Mouse (Mus musculus): ENCODE measurements at regions not wholly inside any gene's neighbourhood (a gene's known extent, or its start where the extent isn't known, plus 50 kb on each side); places are given as distances from the start of the nearest gene placed in this dataset.

- WGBS, result 82% methylated on average over 3 of the region's 3 CpGs
- H3K4me2 ChIP-seq (ENCODE audit: low read depth, low read length), result no peak overlapping the region
- H3K36me3 ChIP-seq (replicated peaks; ENCODE audit: control insufficient read depth, insufficient read depth, low read depth, low read length), result no peaks in the 10 kb centered on the region
- no peak overlapping the region for H3K9ac ChIP-seq (replicated peaks; ENCODE audit: low read length)
- DNase-seq (ENCODE audit: low spot score), result no peak
- H3K4me1 ChIP-seq (ENCODE audit: control insufficient read depth, insufficient read depth, low read length), result no peaks in the 10 kb centered on the region
- H3K9me3 ChIP-seq (replicated peaks; ENCODE audit: control insufficient read depth, low read length), result no peaks in the 10 kb centered on the region
- no peaks in the 10 kb centered on the region for H3K27me3 ChIP-seq (ENCODE audit: control insufficient read depth, insufficient read depth, low read length)
- H3K27ac ChIP-seq (replicated peaks; ENCODE audit: low read depth, low read length), result no peak overlapping the region
- no peak overlapping the region for H3K4me3 ChIP-seq (ENCODE audit: low read depth, low read length)
- ATAC-seq (replicated peaks; ENCODE audit: insufficient number of reproducible peaks, low FRiP score, low TSS enrichment, low read depth), result no peak
Observed at GRCm38 (mm10) chr16:42615920-42616319, 259.8 kb upstream of the Zbtb20 start.

GRCm38 (mm10) chr16:42612011-42612410 lies 263.7 kb upstream of the Zbtb20 start:
- H3K36me3 ChIP-seq (replicated peaks; ENCODE audit: control insufficient read depth, insufficient read depth, low read depth, low read length), result no peaks in the 10 kb centered on the region
- no peak overlapping the region for H3K4me2 ChIP-seq (ENCODE audit: low read depth, low read length)
- no peaks in the 10 kb centered on the region for H3K9me3 ChIP-seq (replicated peaks; ENCODE audit: control insufficient read depth, low read length)
- H3K4me1 ChIP-seq (ENCODE audit: control insufficient read depth, insufficient read depth, low read length), result no peaks in the 10 kb centered on the region
- ATAC-seq (replicated peaks; ENCODE audit: insufficient number of reproducible peaks, low FRiP score, low TSS enrichment, low read depth) (no peak), DNase-seq (ENCODE audit: low spot score) (no peak)
- H3K9ac ChIP-seq (replicated peaks; ENCODE audit: low read length), result no peak overlapping the region
- H3K27ac ChIP-seq (replicated peaks; ENCODE audit: low read depth, low read length), result no peak overlapping the region
- no peak overlapping the region for H3K4me3 ChIP-seq (ENCODE audit: low read depth, low read length)
- no peaks in the 10 kb centered on the region for H3K27me3 ChIP-seq (ENCODE audit: control insufficient read depth, insufficient read depth, low read length)
- WGBS, result 83% methylated on average over 2 of the region's 2 CpGs

GRCm38 (mm10) chr16:42608336-42608735 lies 267.3 kb upstream of the Zbtb20 start:
- no peak for ATAC-seq (replicated peaks; ENCODE audit: insufficient number of reproducible peaks, low FRiP score, low TSS enrichment, low read depth)
- WGBS, result 75% methylated on average over 5 of the region's 5 CpGs

GRCm38 (mm10) chr16:42592321-42592720 lies 251.9 kb upstream of the Gap43 start:
- 73% methylated on average over 3 of the region's 3 CpGs for WGBS
- H3K4me1 ChIP-seq (ENCODE audit: control insufficient read depth, insufficient read depth, low read length), result no peaks in the 10 kb centered on the region
- H3K27me3 ChIP-seq (ENCODE audit: control insufficient read depth, insufficient read depth, low read length), result no peaks in the 10 kb centered on the region
- H3K36me3 ChIP-seq (replicated peaks; ENCODE audit: control insufficient read depth, insufficient read depth, low read depth, low read length), result no peaks in the 10 kb centered on the region
- H3K4me3 ChIP-seq (ENCODE audit: low read depth, low read length), result no peak overlapping the region
- no peak overlapping the region for H3K4me2 ChIP-seq (ENCODE audit: low read depth, low read length)
- no peaks in the 10 kb centered on the region for H3K9me3 ChIP-seq (replicated peaks; ENCODE audit: control insufficient read depth, low read length)
- H3K9ac ChIP-seq (replicated peaks; ENCODE audit: low read length), result no peak overlapping the region
- DNase-seq (ENCODE audit: low spot score) (no peak), ATAC-seq (replicated peaks; ENCODE audit: insufficient number of reproducible peaks, low FRiP score, low TSS enrichment, low read depth) (no peak)
- H3K27ac ChIP-seq (replicated peaks; ENCODE audit: low read depth, low read length), result no peak overlapping the region

More at GRCm38 (mm10) chr16:42608336-42608735, 267.3 kb upstream of the Zbtb20 start:
- no peak overlapping the region for H3K4me3 ChIP-seq (ENCODE audit: low read depth, low read length)
- no peak for DNase-seq (ENCODE audit: low spot score)
- H3K27ac ChIP-seq (replicated peaks; ENCODE audit: low read depth, low read length), result no peak overlapping the region
- H3K9me3 ChIP-seq (replicated peaks; ENCODE audit: control insufficient read depth, low read length), result no peaks in the 10 kb centered on the region
- no peaks in the 10 kb centered on the region for H3K27me3 ChIP-seq (ENCODE audit: control insufficient read depth, insufficient read depth, low read length)
- H3K4me2 ChIP-seq (ENCODE audit: low read depth, low read length), result no peak overlapping the region
- H3K36me3 ChIP-seq (replicated peaks; ENCODE audit: control insufficient read depth, insufficient read depth, low read depth, low read length), result no peaks in the 10 kb centered on the region
- H3K9ac ChIP-seq (replicated peaks; ENCODE audit: low read length), result no peak overlapping the region
- no peaks in the 10 kb centered on the region for H3K4me1 ChIP-seq (ENCODE audit: control insufficient read depth, insufficient read depth, low read length)

GRCm38 (mm10) chr16:42591530-42591929 lies 251.1 kb upstream of the Gap43 start:
- H3K9me3 ChIP-seq (replicated peaks; ENCODE audit: control insufficient read depth, low read length), result no peaks in the 10 kb centered on the region
- WGBS, result 82% methylated on average over 5 of the region's 5 CpGs
- no peak overlapping the region for H3K4me3 ChIP-seq (ENCODE audit: low read depth, low read length)
- no peaks in the 10 kb centered on the region for H3K4me1 ChIP-seq (ENCODE audit: control insufficient read depth, insufficient read depth, low read length)
- H3K27ac ChIP-seq (replicated peaks; ENCODE audit: low read depth, low read length), result no peak overlapping the region
- ATAC-seq (replicated peaks; ENCODE audit: insufficient number of reproducible peaks, low FRiP score, low TSS enrichment, low read depth), result no peak
- H3K9ac ChIP-seq (replicated peaks; ENCODE audit: low read length), result no peak overlapping the region
- no peaks in the 10 kb centered on the region for H3K36me3 ChIP-seq (replicated peaks; ENCODE audit: control insufficient read depth, insufficient read depth, low read depth, low read length)
- H3K27me3 ChIP-seq (ENCODE audit: control insufficient read depth, insufficient read depth, low read length), result no peaks in the 10 kb centered on the region
- no peak for DNase-seq (ENCODE audit: low spot score)
- H3K4me2 ChIP-seq (ENCODE audit: low read depth, low read length), result no peak overlapping the region

GRCm38 (mm10) chr16:42586196-42586595 lies 245.7 kb upstream of the Gap43 start:
- DNase-seq (ENCODE audit: low spot score), result no peak
- H3K9ac ChIP-seq (replicated peaks; ENCODE audit: low read length), result no peak overlapping the region
- no peaks in the 10 kb centered on the region for H3K27me3 ChIP-seq (ENCODE audit: control insufficient read depth, insufficient read depth, low read length)
- H3K4me2 ChIP-seq (ENCODE audit: low read depth, low read length), result no peak overlapping the region
- no peaks in the 10 kb centered on the region for H3K9me3 ChIP-seq (replicated peaks; ENCODE audit: control insufficient read depth, low read length)
- no peaks in the 10 kb centered on the region for H3K4me1 ChIP-seq (ENCODE audit: control insufficient read depth, insufficient read depth, low read length)
- no peak for ATAC-seq (replicated peaks; ENCODE audit: insufficient number of reproducible peaks, low FRiP score, low TSS enrichment, low read depth)
- no peak overlapping the region for H3K27ac ChIP-seq (replicated peaks; ENCODE audit: low read depth, low read length)
- H3K36me3 ChIP-seq (replicated peaks; ENCODE audit: control insufficient read depth, insufficient read depth, low read depth, low read length), result no peaks in the 10 kb centered on the region
- H3K4me3 ChIP-seq (ENCODE audit: low read depth, low read length), result no peak overlapping the region

- Histone ChIP-seq H3K9me3 (replicated peaks; ENCODE audit: control insufficient read depth, low read length) (no peaks in the 10 kb centered on the region), H3K4me2 (ENCODE audit: low read depth, low read length) (no peak overlapping the region), H3K4me3 (ENCODE audit: low read depth, low read length) (no peak overlapping the region), H3K4me1 (ENCODE audit: control insufficient read depth, insufficient read depth, low read length) (no peaks in the 10 kb centered on the region), H3K27me3 (ENCODE audit: control insufficient read depth, insufficient read depth, low read length) (no peaks in the 10 kb centered on the region), H3K9ac (replicated peaks; ENCODE audit: low read length) (no peak overlapping the region), H3K36me3 (replicated peaks; ENCODE audit: control insufficient read depth, insufficient read depth, low read depth, low read length) (no peaks in the 10 kb centered on the region), H3K27ac (replicated peaks; ENCODE audit: low read depth, low read length) (no peak overlapping the region)
- DNase-seq (ENCODE audit: low spot score) (peak; percentile 69), ATAC-seq (replicated peaks; ENCODE audit: insufficient number of reproducible peaks, low FRiP score, low TSS enrichment, low read depth) (peak; percentile 94)
- WGBS, result 2% methylated on average over 7 of the region's 7 CpGs
Observed at GRCm38 (mm10) chr16:42575517-42575946, 235.1 kb upstream of the Gap43 start.

GRCm38 (mm10) chr16:42574978-42575377 lies 234.5 kb upstream of the Gap43 start:
- no peak for ATAC-seq (replicated peaks; ENCODE audit: insufficient number of reproducible peaks, low FRiP score, low TSS enrichment, low read depth)

More at GRCm38 (mm10) chr16:42574978-42575377, 234.5 kb upstream of the Gap43 start:
- DNase-seq (ENCODE audit: low spot score), result no peak
- H3K4me3 ChIP-seq (ENCODE audit: low read depth, low read length), result no peak overlapping the region
- H3K27me3 ChIP-seq (ENCODE audit: control insufficient read depth, insufficient read depth, low read length), result no peaks in the 10 kb centered on the region
- no peaks in the 10 kb centered on the region for H3K9me3 ChIP-seq (replicated peaks; ENCODE audit: control insufficient read depth, low read length)
- no peak overlapping the region for H3K27ac ChIP-seq (replicated peaks; ENCODE audit: low read depth, low read length)
- H3K4me1 ChIP-seq (ENCODE audit: control insufficient read depth, insufficient read depth, low read length), result no peaks in the 10 kb centered on the region
- no peak overlapping the region for H3K9ac ChIP-seq (replicated peaks; ENCODE audit: low read length)
- H3K36me3 ChIP-seq (replicated peaks; ENCODE audit: control insufficient read depth, insufficient read depth, low read depth, low read length), result no peaks in the 10 kb centered on the region
- WGBS, result 9% methylated on average over 1 of the region's 1 CpGs
- H3K4me2 ChIP-seq (ENCODE audit: low read depth, low read length), result no peak overlapping the region
